Mouse (Mus musculus): ENCODE measurements around the gene Paf1.

GRCm38 (mm10) chr7:28385196-28385595 is 7.6 kb upstream of the Paf1 start:
- TF ChIP-seq POLR2A (IDR thresholded peaks at IDR 0.05; ENCODE audit: low read depth, low read length) (no peak), CTCF (conservative IDR thresholded peaks at IDR 0.05; ENCODE audit: insufficient read depth, insufficient read length, low read depth, low read length) (no peak)
